Mouse (Mus musculus) liver, adult 2 months (tissue): ENCODE data around the gene Map7d2.

ENCODE experiments used
- CTCF ChIP-seq: fragments of 200-500 bp; IDR thresholded peaks from 2 replicates; pipeline ENCODE4 v1.5.1; 2011; ENCODE audit warnings: low read depth, low read length, control low read depth
- POLR2A ChIP-seq: fragments of 200-500 bp; IDR thresholded peaks from 2 replicates; pipeline ENCODE4 v1.6.1; 2011; ENCODE audit warnings: low read length, control low read depth; ENCODE audit not compliant: insufficient read depth; ENCODE audit errors: extremely low read depth

DNA sequence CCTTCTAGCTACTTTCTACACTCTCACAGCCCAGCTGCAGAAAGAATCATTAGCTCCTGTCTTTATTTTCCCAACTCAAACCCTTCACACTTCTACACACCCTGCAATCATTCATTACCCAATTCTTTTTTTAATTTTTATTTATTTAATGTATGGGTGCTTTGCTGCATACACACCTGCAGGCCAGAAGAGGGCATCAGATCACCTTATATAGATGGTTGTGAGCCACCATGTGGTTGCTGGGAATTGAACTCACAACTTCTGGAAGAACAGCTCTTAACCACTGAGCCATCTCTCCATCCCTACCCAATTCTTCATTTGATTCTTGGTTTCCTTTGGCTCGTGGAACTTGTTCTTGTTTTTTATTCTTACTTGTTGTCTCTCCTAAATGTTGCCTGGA is 69.9 kb downstream of the Map7d2 start:
- TF ChIP-seq CTCF = no peak
- no peak for TF ChIP-seq POLR2A
